Mouse (Mus musculus) C2C12 (cell line): ENCODE measurements around the gene Klk4. TPM values are rescaled to one million over a fixed set of nuclear protein-coding genes. Genes with fewer than 3 reads are reported as not detected.

ENCODE experiments used
- H3K27me3 ChIP-seq: one replicate; pipeline ENCODE4 v1.6.1; 2011; ENCODE audit not compliant: control insufficient read depth, insufficient read depth, insufficient read length
- H3K36me3 ChIP-seq: one replicate; pipeline ENCODE4 v1.6.1; 2011; ENCODE audit not compliant: control insufficient read depth, insufficient read depth
- H3K4me3 ChIP-seq: one replicate; pipeline ENCODE4 v1.5.1; 2011; ENCODE audit warnings: mild to moderate bottlenecking, control low read depth; ENCODE audit not compliant: poor library complexity, insufficient read depth, severe bottlenecking
- H3K79me2 ChIP-seq: one replicate; pipeline ENCODE4 v1.6.1; 2011; ENCODE audit not compliant: control insufficient read depth, insufficient read depth
- H3K79me3 ChIP-seq: one replicate; pipeline ENCODE4 v1.6.1; 2011; ENCODE audit warnings: low read depth, control low read depth
- H3ac ChIP-seq: one replicate; pipeline ENCODE3; 2011; ENCODE audit warnings: low read depth; ENCODE audit not compliant: control insufficient read depth, insufficient read length
- CEBPB ChIP-seq: IDR thresholded peaks from one replicate; pipeline ENCODE4 v1.6.1; 2011; ENCODE audit warnings: low read depth, mild to moderate bottlenecking, control low read depth, moderate library complexity
- CTCF ChIP-seq: IDR thresholded peaks from one replicate; pipeline ENCODE4 v1.5.1; 2011; ENCODE audit not compliant: control insufficient read depth, insufficient read depth, insufficient read length
- FOSL1 ChIP-seq: IDR thresholded peaks from one replicate; pipeline ENCODE4 v1.8.0; 2011; ENCODE audit warnings: mild to moderate bottlenecking, low read length; ENCODE audit not compliant: poor library complexity, insufficient read depth, severe bottlenecking
- MAX ChIP-seq: IDR thresholded peaks from one replicate; pipeline ENCODE4 v1.6.1; 2011; ENCODE audit warnings: mild to moderate bottlenecking, control low read depth
- MYOD1 ChIP-seq: IDR thresholded peaks from one replicate; pipeline ENCODE4 v1.6.1; 2011; ENCODE audit warnings: low read depth; ENCODE audit not compliant: control insufficient read depth, insufficient read length
- MYOG ChIP-seq: IDR thresholded peaks from one replicate; pipeline ENCODE4 v1.6.1; 2011; ENCODE audit not compliant: control insufficient read depth, insufficient read length; ENCODE audit errors: extremely low read depth
- USF1 ChIP-seq: IDR thresholded peaks from one replicate; pipeline ENCODE4 v1.6.1; 2011; ENCODE audit warnings: low read depth, mild to moderate bottlenecking, control low read depth, moderate library complexity
- polyA plus RNA-seq: library from polyadenylated mRNA; unstranded; fragments of >200 nt; fragmentation: generic; extraction: Trizol; gene quantifications from one replicate; pipeline ENCODE4 v1.2.1, GENCODE M21; 2012; ENCODE audit warnings: missing spikeins

Klk4 gene
- polyA plus RNA-seq, 1 experiment: not detected

- no peaks in the 10 kb centered on the region for H3K79me2 ChIP-seq
- H3K4me3 ChIP-seq: no peak overlapping the region
- H3K36me3 ChIP-seq: no peaks in the 10 kb centered on the region
- no peak overlapping the region for H3ac ChIP-seq
- no peaks in the 10 kb centered on the region for H3K79me3 ChIP-seq
- TF ChIP-seq USF1 (no peak), CEBPB (no peak), CTCF (no peak), MYOD1 (no peak), MYOG (no peak), FOSL1 (no peak), MAX (no peak)
- peaks cover 8% of the 10 kb centered on the region for H3K27me3 ChIP-seq
These were observed 24.7 kb upstream of the Klk4 start for GRCm38 (mm10) chr7:43856307-43856706.

GRCm38 (mm10) chr7:43857501-43857900, 23.5 kb upstream of the Klk4 start:
- Histone ChIP-seq H3K27me3 (peaks cover 6% of the 10 kb centered on the region), H3K79me3 (no peaks in the 10 kb centered on the region), H3K4me3 (no peak overlapping the region), H3K36me3 (no peaks in the 10 kb centered on the region), H3K79me2 (no peaks in the 10 kb centered on the region), H3ac (no peak overlapping the region)
- TF ChIP-seq CTCF (no peak), MYOG (no peak), MAX (no peak), CEBPB (no peak), MYOD1 (no peak), FOSL1 (no peak), USF1 (no peak)

DNA sequence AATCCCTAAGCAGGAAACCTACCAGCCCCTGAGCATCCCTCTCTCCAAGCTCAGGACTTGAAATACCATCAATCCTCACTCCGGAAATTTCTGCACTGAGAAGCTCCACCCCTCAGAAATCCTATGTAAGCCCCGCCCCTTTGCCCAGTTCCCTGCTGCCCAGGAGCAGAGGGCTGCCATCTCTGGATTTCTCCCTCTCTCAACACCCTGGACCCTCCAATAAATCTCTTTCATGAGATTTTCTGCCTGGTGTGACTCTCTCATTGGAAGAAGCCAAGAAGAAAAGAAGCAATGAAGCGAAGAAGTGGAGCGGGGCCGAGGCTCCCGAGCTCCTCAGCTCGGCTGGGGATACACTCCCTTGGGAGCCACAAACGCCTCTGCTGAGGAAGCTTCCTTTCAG, 20.5 kb upstream of the Klk4 start:
- Histone ChIP-seq H3ac (no peak overlapping the region), H3K4me3 (no peak overlapping the region), H3K27me3 (peaks cover 5% of the 10 kb centered on the region), H3K79me3 (no peaks in the 10 kb centered on the region), H3K79me2 (no peaks in the 10 kb centered on the region), H3K36me3 (no peaks in the 10 kb centered on the region)
- no peak for TF ChIP-seq MYOD1
- no peak for TF ChIP-seq MYOG
- no peak for TF ChIP-seq CTCF
- TF ChIP-seq CEBPB: no peak
- no peak for TF ChIP-seq FOSL1
- no peak for TF ChIP-seq USF1
- TF ChIP-seq MAX: no peak

DNA sequence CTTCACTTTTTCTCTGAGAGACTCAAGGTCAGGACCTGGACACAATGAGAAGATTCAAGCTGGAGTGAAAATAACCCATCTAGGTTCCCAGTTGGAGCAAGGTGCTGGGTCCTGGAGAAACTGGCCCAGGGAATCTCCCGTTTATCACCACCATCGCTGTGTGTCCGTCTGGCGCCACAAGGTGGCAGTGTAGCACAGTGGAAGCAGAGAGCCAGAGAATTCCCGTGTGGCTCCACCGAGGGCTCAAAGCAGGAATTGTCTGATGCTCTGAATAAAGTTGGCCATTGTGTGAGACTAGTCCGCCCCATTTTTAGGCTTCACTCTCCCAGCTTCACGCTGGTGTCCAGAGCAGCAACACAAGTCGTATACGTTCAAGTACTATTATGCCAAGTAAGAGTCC, 7.7 kb upstream of the Klk4 start:
- no peaks in the 10 kb centered on the region for H3K79me2 ChIP-seq
- H3K79me3 ChIP-seq: no peaks in the 10 kb centered on the region
- TF ChIP-seq FOSL1 (no peak), MYOG (no peak), CTCF (peak; percentile 80), MAX (no peak)
- peaks cover 25% of the 10 kb centered on the region for H3K27me3 ChIP-seq
- no peak overlapping the region for H3K4me3 ChIP-seq
- no peaks in the 10 kb centered on the region for H3K36me3 ChIP-seq
- no peak overlapping the region for H3ac ChIP-seq

DNA sequence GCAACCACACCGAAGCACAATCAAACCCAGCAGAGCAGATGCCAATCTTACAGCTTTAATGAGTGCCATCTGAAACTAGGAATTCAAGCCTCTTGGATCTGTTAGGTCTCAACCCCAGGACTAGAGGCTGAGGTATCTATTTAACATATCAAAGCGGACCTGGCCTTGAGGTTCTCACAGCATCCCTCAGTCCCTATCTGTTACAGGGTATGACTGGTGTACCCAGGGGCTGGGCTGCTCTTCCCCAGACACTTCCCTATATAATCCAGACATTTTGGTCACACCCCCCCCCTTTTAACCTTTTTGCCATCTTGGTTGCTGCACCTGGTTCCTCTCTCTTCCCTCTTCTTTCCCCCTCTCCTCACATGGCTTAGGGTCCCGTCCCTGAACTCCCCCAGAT, 7.3 kb upstream of the Klk4 start:
- H3K36me3 ChIP-seq: no peaks in the 10 kb centered on the region
- TF ChIP-seq USF1 (no peak), FOSL1 (no peak), CTCF (no peak), MYOD1 (no peak), MYOG (no peak), MAX (no peak), CEBPB (no peak)
- no peak overlapping the region for H3ac ChIP-seq
- H3K79me3 ChIP-seq: no peaks in the 10 kb centered on the region
- H3K79me2 ChIP-seq: no peaks in the 10 kb centered on the region
- peaks cover 25% of the 10 kb centered on the region for H3K27me3 ChIP-seq
- no peak overlapping the region for H3K4me3 ChIP-seq

DNA sequence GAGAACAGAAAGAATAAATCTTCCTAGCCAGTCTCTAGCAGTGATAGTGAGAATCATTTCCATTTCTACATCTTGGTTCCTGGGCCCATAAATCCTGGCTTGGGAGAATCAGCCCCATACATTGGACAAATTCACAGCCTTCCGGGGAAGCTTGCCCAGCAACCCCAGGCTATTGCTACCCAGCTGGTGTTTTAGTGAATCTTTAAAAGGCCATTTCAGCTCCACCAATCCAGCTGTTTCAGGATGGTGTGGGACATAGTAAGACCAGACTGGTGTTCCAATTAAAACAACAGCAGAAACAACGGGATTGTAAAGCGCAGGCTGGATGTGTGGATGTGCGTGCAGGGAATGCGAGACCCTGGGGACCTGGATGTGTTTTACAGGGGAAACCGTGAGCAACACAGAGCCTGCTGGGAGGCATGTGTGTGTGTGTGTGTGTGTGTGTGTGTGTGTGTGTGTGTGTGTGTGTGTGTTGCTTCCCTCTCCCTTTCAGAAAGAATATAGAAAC, 6.0 kb upstream of the Klk4 start:
- TF ChIP-seq MYOD1: no peak
- Histone ChIP-seq H3K79me2 (no peaks in the 10 kb centered on the region), H3K4me3 (no peak overlapping the region), H3ac (no peak overlapping the region), H3K36me3 (no peaks in the 10 kb centered on the region), H3K79me3 (no peaks in the 10 kb centered on the region), H3K27me3 (peaks cover 25% of the 10 kb centered on the region)
